Mouse (Mus musculus) lung, postnatal 25 days (tissue): ENCODE data around the gene St6gal2.

Experiments
- DNase-seq: peaks from one replicate; pipeline ENCODE4 v3.0.0; 2022; ENCODE audit warnings: low spot score

St6gal2 gene

GRCm38 (mm10) chr17:55445250-55446184, at the start of gene St6gal2:
St6gal2 (plus strand) TSS chr17:55445382.
- DNase-seq = no peak

- no peak for DNase-seq
Measured at GRCm38 (mm10) chr17:55406043-55406442, 39.1 kb upstream of the St6gal2 start.

GRCm38 (mm10) chr17:55416519-55416918, 28.7 kb upstream of the St6gal2 start:
- no peak for DNase-seq

- DNase-seq = no peak
Measured at GRCm38 (mm10) chr17:55446185-55446527, 974 bp downstream of the St6gal2 start.

GRCm38 (mm10) chr17:55446698-55447097, 1.5 kb downstream of the St6gal2 start:
- no peak for DNase-seq

GRCm38 (mm10) chr17:55450943-55451342, 5.8 kb downstream of the St6gal2 start:
- DNase-seq = no peak

- DNase-seq = no peak
Measured at GRCm38 (mm10) chr17:55454487-55454886, 9.3 kb downstream of the St6gal2 start.

GRCm38 (mm10) chr17:55460187-55460586, 15.0 kb downstream of the St6gal2 start:
- DNase-seq = no peak

GRCm38 (mm10) chr17:55467579-55467978, 22.4 kb downstream of the St6gal2 start:
- no peak for DNase-seq

GRCm38 (mm10) chr17:55468963-55469362, 23.8 kb downstream of the St6gal2 start:
- no peak for DNase-seq

GRCm38 (mm10) chr17:55475974-55476373, 30.8 kb downstream of the St6gal2 start:
- no peak for DNase-seq

GRCm38 (mm10) chr17:55477361-55477760, 32.2 kb downstream of the St6gal2 start:
- DNase-seq = no peak

GRCm38 (mm10) chr17:55479367-55479766, 34.2 kb downstream of the St6gal2 start:
- DNase-seq = no peak

- DNase-seq = no peak
Measured at GRCm38 (mm10) chr17:55484108-55484870, 39.1 kb downstream of the St6gal2 start.

- DNase-seq = no peak
Measured at GRCm38 (mm10) chr17:55531872-55532271, 86.7 kb downstream of the St6gal2 start.

- DNase-seq = no peak
Measured at GRCm38 (mm10) chr17:55548476-55548875, 103.3 kb downstream of the St6gal2 start.

- DNase-seq = no peak
Measured at GRCm38 (mm10) chr17:55561774-55562173, 116.6 kb downstream of the St6gal2 start.
